Mouse (Mus musculus): ENCODE results near the gene Enoph1. TPM values are rescaled to one million over a fixed set of nuclear protein-coding genes. Genes with fewer than 3 reads are reported as not detected.
A peak's percentile ranks its signal among the peaks of the same experiment; 100 is the strongest.

Gene Enoph1
- polyA plus RNA-seq, 1 experiment from 2014 or later, result 31.5 TPM

- DNase-seq (ENCODE audit: low spot score) (no peak), ATAC-seq (replicated peaks; ENCODE audit: low FRiP score, low read depth) (peak; percentile 40)
- Histone ChIP-seq H3K36me3 (ENCODE audit: insufficient read depth, low read length) (peaks cover 7% of the 10 kb centered on the region; the same call in 1 of the 2 replicates), H3K27ac (no peak overlapping the region), H3K4me2 (ENCODE audit: low read length) (no peak overlapping the region), H3K4me1 (replicated peaks; ENCODE audit: insufficient read depth, low read length) (no peaks in the 10 kb centered on the region), H3K27me3 (ENCODE audit: insufficient read depth, low read length) (no peaks in the 10 kb centered on the region), H3K9ac (ENCODE audit: low read depth, low read length) (no peak overlapping the region), H3K4me3 (replicated peaks; ENCODE audit: low read depth, low read length) (no peak overlapping the region), H3K9me3 (replicated peaks; ENCODE audit: low read length) (no peaks in the 10 kb centered on the region)
- TF ChIP-seq CTCF (IDR thresholded peaks at IDR 0.05; ENCODE audit: low read depth), result no peak
- WGBS, result 73% methylated on average over 11 of the region's 11 CpGs
Measured at GRCm38 (mm10) chr5:100054807-100055547, 15.2 kb downstream of the Enoph1 start.

DNA sequence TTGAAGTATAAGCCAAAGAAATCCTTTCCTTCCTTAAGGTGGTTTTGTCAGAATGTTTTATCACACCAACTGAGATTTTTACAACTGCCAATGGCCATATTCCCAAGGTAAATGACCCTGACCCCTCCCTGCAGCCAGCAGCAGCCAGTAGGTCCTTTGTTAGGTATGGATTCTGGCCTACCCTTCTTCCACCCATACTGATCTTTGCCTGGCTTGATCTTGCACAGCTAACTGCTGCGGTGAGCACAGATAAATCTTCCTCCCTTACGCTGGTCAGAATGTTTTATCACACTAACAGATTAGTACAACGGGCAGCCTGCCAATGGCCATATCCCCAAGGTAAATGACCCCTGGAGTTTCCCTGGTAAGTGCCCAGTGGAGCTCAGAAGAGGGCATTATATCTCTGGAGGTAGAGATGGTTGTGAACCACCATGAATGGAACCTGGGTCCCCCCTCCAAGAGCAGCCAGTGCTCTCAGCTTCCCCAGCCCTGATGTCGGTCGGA, 16.1 kb downstream of the Enoph1 start:
- ATAC-seq (replicated peaks; ENCODE audit: low FRiP score, low read depth) (no peak), DNase-seq (ENCODE audit: low spot score) (no peak)
- H3K4me1 ChIP-seq (replicated peaks; ENCODE audit: insufficient read depth, low read length), result no peaks in the 10 kb centered on the region
- H3K36me3 ChIP-seq (ENCODE audit: insufficient read depth, low read length), result peaks cover 16% of the 10 kb centered on the region
- no peak overlapping the region for H3K9ac ChIP-seq (ENCODE audit: low read depth, low read length)
- H3K4me2 ChIP-seq (ENCODE audit: low read length), result no peak overlapping the region
- H3K4me3 ChIP-seq (replicated peaks; ENCODE audit: low read depth, low read length), result no peak overlapping the region
- no peaks in the 10 kb centered on the region for H3K27me3 ChIP-seq (ENCODE audit: insufficient read depth, low read length)
- WGBS, result 55% methylated on average over 5 of the region's 5 CpGs
- no peak for TF ChIP-seq CTCF (IDR thresholded peaks at IDR 0.05; ENCODE audit: low read depth)
- no peaks in the 10 kb centered on the region for H3K9me3 ChIP-seq (replicated peaks; ENCODE audit: low read length)
- H3K27ac ChIP-seq, result no peak overlapping the region

DNA sequence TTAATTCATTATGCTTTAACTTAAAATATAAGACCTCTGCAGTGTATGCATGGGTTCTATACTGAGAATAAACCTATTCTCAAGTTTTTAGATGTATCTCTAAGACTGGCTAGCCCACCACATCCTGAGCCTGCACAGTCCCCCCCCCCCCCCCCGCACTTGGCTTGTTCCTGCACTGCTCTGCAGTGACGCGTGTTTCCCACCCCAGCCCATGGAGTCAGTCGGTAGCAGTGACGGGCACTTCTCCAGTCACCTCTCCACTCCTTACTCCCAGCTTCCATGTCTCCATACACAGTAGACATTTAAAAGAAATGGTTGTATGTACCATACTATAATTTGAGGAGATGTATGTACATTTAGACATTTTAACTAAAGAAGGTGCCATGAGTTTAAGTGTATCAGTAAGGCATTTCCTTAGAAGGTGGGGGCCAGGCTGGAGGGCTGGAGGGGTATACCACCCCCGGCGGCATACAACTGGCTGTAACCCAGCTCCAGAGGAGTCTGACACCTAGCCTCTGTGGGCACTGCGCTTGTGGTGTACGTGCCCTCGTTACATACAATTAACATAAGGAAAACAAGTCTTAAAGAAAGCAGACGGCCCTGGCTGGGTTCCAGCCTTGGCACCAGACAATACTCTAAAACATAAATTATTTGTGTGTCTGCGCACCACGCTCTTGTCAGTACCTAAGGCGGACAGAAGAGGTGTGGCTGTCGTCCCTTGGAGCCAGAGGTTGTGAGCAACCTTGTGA, 17.9 kb downstream of the Enoph1 start:
- Histone ChIP-seq H3K4me1 (replicated peaks; ENCODE audit: insufficient read depth, low read length) (no peaks in the 10 kb centered on the region), H3K9me3 (replicated peaks; ENCODE audit: low read length) (no peaks in the 10 kb centered on the region), H3K27me3 (ENCODE audit: insufficient read depth, low read length) (no peaks in the 10 kb centered on the region), H3K9ac (ENCODE audit: low read depth, low read length) (no peak overlapping the region), H3K36me3 (ENCODE audit: insufficient read depth, low read length) (peaks cover 29% of the 10 kb centered on the region), H3K4me3 (replicated peaks; ENCODE audit: low read depth, low read length) (no peak overlapping the region), H3K27ac (no peak overlapping the region), H3K4me2 (ENCODE audit: low read length) (no peak overlapping the region)
- TF ChIP-seq CTCF (IDR thresholded peaks at IDR 0.05; ENCODE audit: low read depth), result no peak
- no peak for ATAC-seq (replicated peaks; ENCODE audit: low FRiP score, low read depth)
- WGBS, result 85% methylated on average over 14 of the region's 15 CpGs
- no peak for DNase-seq (ENCODE audit: low spot score)

GRCm38 (mm10) chr5:100058729-100059128, 18.9 kb downstream of the Enoph1 start:
- TF ChIP-seq CTCF (IDR thresholded peaks at IDR 0.05; ENCODE audit: low read depth), result no peak
- Histone ChIP-seq H3K4me3 (replicated peaks; ENCODE audit: low read depth, low read length) (no peak overlapping the region), H3K9ac (ENCODE audit: low read depth, low read length) (no peak overlapping the region), H3K4me1 (replicated peaks; ENCODE audit: insufficient read depth, low read length) (no peaks in the 10 kb centered on the region), H3K27ac (no peak overlapping the region), H3K9me3 (replicated peaks; ENCODE audit: low read length) (no peaks in the 10 kb centered on the region), H3K4me2 (ENCODE audit: low read length) (no peak overlapping the region), H3K27me3 (ENCODE audit: insufficient read depth, low read length) (no peaks in the 10 kb centered on the region), H3K36me3 (ENCODE audit: insufficient read depth, low read length) (peaks cover 36% of the 10 kb centered on the region)
- ATAC-seq (replicated peaks; ENCODE audit: low FRiP score, low read depth), result no peak
- DNase-seq (ENCODE audit: low spot score), result no peak
- 61% methylated on average over 6 of the region's 6 CpGs for WGBS

- H3K9ac ChIP-seq (ENCODE audit: low read depth, low read length), result no peak overlapping the region
- H3K27me3 ChIP-seq (ENCODE audit: insufficient read depth, low read length), result no peaks in the 10 kb centered on the region
- H3K27ac ChIP-seq, result no peak overlapping the region
- H3K4me2 ChIP-seq (ENCODE audit: low read length), result no peak overlapping the region
- no peak for TF ChIP-seq CTCF (IDR thresholded peaks at IDR 0.05; ENCODE audit: low read depth)
- no peak for DNase-seq (ENCODE audit: low spot score)
- no peaks in the 10 kb centered on the region for H3K4me1 ChIP-seq (replicated peaks; ENCODE audit: insufficient read depth, low read length)
- no peak overlapping the region for H3K4me3 ChIP-seq (replicated peaks; ENCODE audit: low read depth, low read length)
- 45% methylated on average over 6 of the region's 6 CpGs for WGBS
- H3K36me3 ChIP-seq (ENCODE audit: insufficient read depth, low read length), result peaks cover 42% of the 10 kb centered on the region
- no peak for ATAC-seq (replicated peaks; ENCODE audit: low FRiP score, low read depth)
- no peaks in the 10 kb centered on the region for H3K9me3 ChIP-seq (replicated peaks; ENCODE audit: low read length)
Measured at GRCm38 (mm10) chr5:100059326-100059725, 19.5 kb downstream of the Enoph1 start.

- WGBS, result 96% methylated on average over 14 of the region's 14 CpGs
- Histone ChIP-seq H3K4me3 (replicated peaks; ENCODE audit: low read depth, low read length) (no peak overlapping the region), H3K27me3 (ENCODE audit: insufficient read depth, low read length) (no peaks in the 10 kb centered on the region), H3K27ac (no peak overlapping the region), H3K9me3 (replicated peaks; ENCODE audit: low read length) (no peaks in the 10 kb centered on the region), H3K36me3 (ENCODE audit: insufficient read depth, low read length) (peaks cover 46% of the 10 kb centered on the region), H3K9ac (ENCODE audit: low read depth, low read length) (no peak overlapping the region), H3K4me1 (replicated peaks; ENCODE audit: insufficient read depth, low read length) (no peaks in the 10 kb centered on the region), H3K4me2 (ENCODE audit: low read length) (no peak overlapping the region)
- no peak for TF ChIP-seq CTCF (IDR thresholded peaks at IDR 0.05; ENCODE audit: low read depth)
- no peak for ATAC-seq (replicated peaks; ENCODE audit: low FRiP score, low read depth)
- DNase-seq (ENCODE audit: low spot score), result no peak
Measured at GRCm38 (mm10) chr5:100060876-100061275, 21.1 kb downstream of the Enoph1 start.

Measured in kidney, postnatal 0 days (tissue).